In the genomic region with DNA sequence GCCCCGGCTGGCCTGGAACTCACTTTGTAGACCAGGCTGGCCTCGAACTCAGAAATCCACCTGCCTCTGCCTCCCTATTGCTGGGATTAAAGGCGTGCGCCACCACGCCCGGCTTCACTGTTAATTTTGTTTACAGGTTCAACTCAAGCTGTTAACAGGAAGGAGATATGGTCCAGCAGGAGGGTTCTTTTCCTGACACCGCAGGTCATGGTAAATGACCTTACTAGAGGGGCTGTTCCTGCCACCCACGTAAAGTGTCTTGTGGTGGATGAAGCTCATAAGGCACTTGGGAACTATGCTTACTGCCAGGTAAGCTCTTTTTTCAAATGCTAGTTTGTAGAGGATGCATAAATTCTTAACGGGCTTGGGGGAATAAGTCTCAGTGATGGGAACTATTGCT, we compare ENCODE assay signal across 8 mouse cellular contexts. TPM values are rescaled to one million over a fixed set of nuclear protein-coding genes. Genes with fewer than 3 reads are reported as not detected.
DNase-seq lines count a peak whose midpoint lies in the region; ATAC-seq and TF ChIP-seq lines count a peak whose summit lies in the region.

No protein-coding gene starts in this region.

- peak overlapping the region; percentile 82 for H3K4me2 ChIP-seq in kidney, embryonic 15.5 days
- H3K4me2 ChIP-seq in embryonic facial prominence, embryonic 14.5 days (ENCODE audit: low read depth, low read length) = peak overlapping the region; percentile 87
- peak overlapping the region; percentile 85 for H3K4me2 ChIP-seq in intestine, embryonic 16.5 days (ENCODE audit: low read depth, low read length)
- peak overlapping the region; percentile 83 for H3K4me2 ChIP-seq in midbrain, postnatal 0 days (ENCODE audit: low read depth, low read length, poor library complexity, severe bottlenecking)

- H3K27me3 ChIP-seq in kidney, embryonic 15.5 days = no peaks in the 10 kb centered on the region
- H3K27me3 ChIP-seq in embryonic facial prominence, embryonic 14.5 days (replicated peaks; ENCODE audit: control insufficient read depth, insufficient read depth, low read length) = no peaks in the 10 kb centered on the region
- H3K27me3 ChIP-seq in intestine, embryonic 16.5 days (replicated peaks; ENCODE audit: control insufficient read depth, insufficient read depth, low read length) = no peaks in the 10 kb centered on the region
- H3K27me3 ChIP-seq in midbrain, postnatal 0 days (ENCODE audit: insufficient read depth, low read length) = no peaks in the 10 kb centered on the region

- ATAC-seq in kidney, embryonic 15.5 days (replicated peaks; ENCODE audit: low FRiP score) = no peak
- ATAC-seq in embryonic facial prominence, embryonic 14.5 days (ENCODE audit: low read depth) = no peak
- ATAC-seq in intestine, embryonic 16.5 days = no peak
- ATAC-seq in midbrain, postnatal 0 days (ENCODE audit: low FRiP score) = no peak

- DNase-seq in kidney, adult 18-20 months = no peak
- DNase-seq in embryonic facial prominence, embryonic 14.5 days (ENCODE audit: low spot score) = no peak
- no peak for DNase-seq in midbrain, postnatal 0 days (ENCODE audit: low spot score)
- DNase-seq in adrenal gland, postnatal 10 days = no peak
- DNase-seq in kidney, postnatal 10 days = no peak
- no peak for DNase-seq in embryo, embryonic 11 days

- no peaks in the 10 kb centered on the region for H3K9me3 ChIP-seq in kidney, embryonic 15.5 days (replicated peaks)
- no peaks in the 10 kb centered on the region for H3K9me3 ChIP-seq in embryonic facial prominence, embryonic 14.5 days (ENCODE audit: control insufficient read depth, low read length)
- H3K9me3 ChIP-seq in intestine, embryonic 16.5 days (ENCODE audit: control insufficient read depth, low read length) = no peaks in the 10 kb centered on the region
- no peaks in the 10 kb centered on the region for H3K9me3 ChIP-seq in midbrain, postnatal 0 days (ENCODE audit: low read length)

- H3K4me3 ChIP-seq in kidney, embryonic 15.5 days (replicated peaks) = peak overlapping the region; percentile 85
- H3K4me3 ChIP-seq in embryonic facial prominence, embryonic 14.5 days (ENCODE audit: low read depth, low read length) = peak overlapping the region; percentile 93
- peak overlapping the region; percentile 95; the same call in 1 of the 2 replicates for H3K4me3 ChIP-seq in intestine, embryonic 16.5 days (ENCODE audit: low read length)
- H3K4me3 ChIP-seq in midbrain, postnatal 0 days (ENCODE audit: low read depth, low read length) = no peak overlapping the region

- no peak overlapping the region for H3K9ac ChIP-seq in kidney, embryonic 15.5 days
- H3K9ac ChIP-seq in embryonic facial prominence, embryonic 14.5 days (ENCODE audit: low read depth, low read length) = peak overlapping the region; percentile 93
- H3K9ac ChIP-seq in intestine, embryonic 16.5 days (ENCODE audit: low read depth, low read length) = no peak overlapping the region
- no peak overlapping the region for H3K9ac ChIP-seq in midbrain, postnatal 0 days (replicated peaks; ENCODE audit: low read length, poor library complexity, severe bottlenecking)

- H3K27ac ChIP-seq in kidney, embryonic 15.5 days = no peak overlapping the region
- no peak overlapping the region for H3K27ac ChIP-seq in embryonic facial prominence, embryonic 14.5 days (replicated peaks; ENCODE audit: low read depth, low read length)
- no peak overlapping the region for H3K27ac ChIP-seq in intestine, embryonic 16.5 days (ENCODE audit: low read length)
- no peak overlapping the region for H3K27ac ChIP-seq in midbrain, postnatal 0 days (ENCODE audit: low read depth, low read length)

- peaks cover 31% of the 10 kb centered on the region for H3K4me1 ChIP-seq in kidney, embryonic 15.5 days
- H3K4me1 ChIP-seq in embryonic facial prominence, embryonic 14.5 days (ENCODE audit: control insufficient read depth, insufficient read depth, low read length) = peaks cover 18% of the 10 kb centered on the region
- H3K4me1 ChIP-seq in intestine, embryonic 16.5 days (ENCODE audit: control insufficient read depth, insufficient read depth, low read length) = peaks cover 12% of the 10 kb centered on the region
- peaks cover 12% of the 10 kb centered on the region for H3K4me1 ChIP-seq in midbrain, postnatal 0 days (ENCODE audit: insufficient read depth, low read length)

- peaks cover 20% of the 10 kb centered on the region for H3K36me3 ChIP-seq in kidney, embryonic 15.5 days
- H3K36me3 ChIP-seq in embryonic facial prominence, embryonic 14.5 days (ENCODE audit: control insufficient read depth, insufficient read depth, low read length) = peaks cover 10% of the 10 kb centered on the region; the same call in 1 of the 2 replicates
- H3K36me3 ChIP-seq in intestine, embryonic 16.5 days (ENCODE audit: control insufficient read depth, insufficient read depth, low read length) = no peaks in the 10 kb centered on the region
- H3K36me3 ChIP-seq in midbrain, postnatal 0 days (ENCODE audit: insufficient read depth, low read length) = no peaks in the 10 kb centered on the region

- whole genome bisulfite sequencing in kidney, embryonic 15.5 days = 83% methylated on average over 9 of the region's 9 CpGs
- WGBS in embryonic facial prominence, embryonic 14.5 days = 83% methylated on average over 9 of the region's 9 CpGs
- 77% methylated on average over 9 of the region's 9 CpGs for WGBS in intestine, embryonic 16.5 days
- 84% methylated on average over 9 of the region's 9 CpGs for WGBS in midbrain, postnatal 0 days

- TF ChIP-seq CTCF in midbrain, postnatal 0 days (IDR thresholded peaks at IDR 0.05) = no peak

RNA-seq across cellular contexts. Expression of a gene that starts 1.5 kb away (rescaled TPM):
- polyA plus RNA-seq in kidney, embryonic 15.5 days (2015; fragmentation: Nextera tagmentation; extraction: Ambion mirVana) = 9.9 and 10.3 TPM in 2 replicates
- polyA plus RNA-seq in embryonic facial prominence, embryonic 14.5 days (2014; fragmentation: Nextera tagmentation; extraction: Ambion mirVana) = 7.4 and 10.0 TPM in 2 replicates
- 4.2 and 4.4 TPM in 2 replicates for polyA plus RNA-seq in intestine, embryonic 16.5 days (2015; fragmentation: Nextera tagmentation; extraction: Ambion mirVana)
- total RNA-seq in midbrain, postnatal 0 days (2014; rRNA removed) = 20.5 and 29.5 TPM in 2 replicates
- 6.5 and 7.9 TPM in 2 replicates for polyA plus RNA-seq in midbrain, postnatal 0 days (2015; fragmentation: Nextera tagmentation; extraction: Ambion mirVana)
- 10 to 100 TPM; 10.3 to 10.9 TPM for total RNA-seq in adrenal gland, postnatal 10 days (2021)

RNA-seq across cellular contexts. Expression of a gene that starts 3.1 kb away (rescaled TPM):
- 492 and 540 TPM in 2 replicates for polyA plus RNA-seq in kidney, embryonic 15.5 days (2015; fragmentation: Nextera tagmentation; extraction: Ambion mirVana)
- polyA plus RNA-seq in embryonic facial prominence, embryonic 14.5 days (2014; fragmentation: Nextera tagmentation; extraction: Ambion mirVana) = 389 and 391 TPM in 2 replicates
- polyA plus RNA-seq in intestine, embryonic 16.5 days (2015; fragmentation: Nextera tagmentation; extraction: Ambion mirVana) = 262 and 301 TPM in 2 replicates
- total RNA-seq in midbrain, postnatal 0 days (2014; rRNA removed) = 164 and 285 TPM in 2 replicates
- 443 and 445 TPM in 2 replicates for polyA plus RNA-seq in midbrain, postnatal 0 days (2015; fragmentation: Nextera tagmentation; extraction: Ambion mirVana)
- total RNA-seq in adrenal gland, postnatal 10 days (2021) = 100 to 1,000 TPM in 1 of 2 experiments, 10 to 100 TPM in 1; 99.9 to 125 TPM

RNA-seq across cellular contexts. Expression of a gene that starts 40.8 kb away (rescaled TPM):
- polyA plus RNA-seq in kidney, embryonic 15.5 days (2015; fragmentation: Nextera tagmentation; extraction: Ambion mirVana) = 52.3 and 55.4 TPM in 2 replicates
- polyA plus RNA-seq in embryonic facial prominence, embryonic 14.5 days (2014; fragmentation: Nextera tagmentation; extraction: Ambion mirVana) = 47.3 and 50.6 TPM in 2 replicates
- polyA plus RNA-seq in intestine, embryonic 16.5 days (2015; fragmentation: Nextera tagmentation; extraction: Ambion mirVana) = 33.4 and 37.5 TPM in 2 replicates
- total RNA-seq in midbrain, postnatal 0 days (2014; rRNA removed) = 38.3 and 52.2 TPM in 2 replicates
- 32.6 and 40.7 TPM in 2 replicates for polyA plus RNA-seq in midbrain, postnatal 0 days (2015; fragmentation: Nextera tagmentation; extraction: Ambion mirVana)
- total RNA-seq in adrenal gland, postnatal 10 days (2021) = 10 to 100 TPM; 26.1 to 42.4 TPM
